Mouse (Mus musculus) cerebellum, adult 9-11 months (tissue): ENCODE measurements around the gene Gm10320.

Experiments
- DNase-seq: peaks from one replicate; pipeline ENCODE4 v3.0.0; 2022

Gene Gm10320

DNA sequence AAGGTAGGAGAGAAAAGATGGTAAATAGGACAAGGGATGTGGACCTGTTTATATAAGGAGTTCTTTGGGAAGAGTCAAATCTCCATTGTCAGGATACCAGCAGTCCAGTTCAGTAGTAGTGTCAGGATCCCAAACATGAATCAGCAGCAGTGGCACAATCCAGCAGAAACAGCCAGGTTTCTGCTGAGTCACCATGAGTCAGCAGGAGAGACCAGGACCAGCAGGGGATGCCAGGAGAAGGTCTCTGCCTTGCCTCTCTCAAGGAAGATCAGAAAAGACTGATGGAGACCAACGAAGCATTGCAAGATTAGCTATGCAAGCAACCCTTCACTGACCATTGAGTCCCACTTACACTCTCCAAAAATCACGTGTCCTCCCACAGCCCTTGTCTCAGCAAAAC, 35.4 kb downstream of the Gm10320 start:
- no peak for DNase-seq

DNA sequence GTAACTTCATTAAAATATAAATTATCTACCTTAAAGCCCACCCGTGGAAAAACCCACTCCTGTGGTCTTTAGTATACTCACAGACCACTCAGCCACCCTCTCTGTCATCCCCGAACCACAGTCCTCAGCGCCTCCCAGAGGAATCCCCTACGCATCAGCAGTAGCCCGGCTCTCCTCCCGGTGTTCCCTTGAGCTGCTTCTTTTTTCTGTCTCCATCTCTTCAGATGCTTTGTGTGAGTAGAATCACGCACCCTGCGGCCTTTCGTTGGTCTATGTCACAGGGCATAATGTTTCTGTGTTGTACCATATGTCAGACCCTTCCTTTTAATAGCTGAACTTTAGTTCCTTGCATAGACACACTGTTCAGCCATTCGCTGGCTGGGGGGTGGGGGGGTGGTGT, 36.2 kb downstream of the Gm10320 start:
- DNase-seq = no peak

DNA sequence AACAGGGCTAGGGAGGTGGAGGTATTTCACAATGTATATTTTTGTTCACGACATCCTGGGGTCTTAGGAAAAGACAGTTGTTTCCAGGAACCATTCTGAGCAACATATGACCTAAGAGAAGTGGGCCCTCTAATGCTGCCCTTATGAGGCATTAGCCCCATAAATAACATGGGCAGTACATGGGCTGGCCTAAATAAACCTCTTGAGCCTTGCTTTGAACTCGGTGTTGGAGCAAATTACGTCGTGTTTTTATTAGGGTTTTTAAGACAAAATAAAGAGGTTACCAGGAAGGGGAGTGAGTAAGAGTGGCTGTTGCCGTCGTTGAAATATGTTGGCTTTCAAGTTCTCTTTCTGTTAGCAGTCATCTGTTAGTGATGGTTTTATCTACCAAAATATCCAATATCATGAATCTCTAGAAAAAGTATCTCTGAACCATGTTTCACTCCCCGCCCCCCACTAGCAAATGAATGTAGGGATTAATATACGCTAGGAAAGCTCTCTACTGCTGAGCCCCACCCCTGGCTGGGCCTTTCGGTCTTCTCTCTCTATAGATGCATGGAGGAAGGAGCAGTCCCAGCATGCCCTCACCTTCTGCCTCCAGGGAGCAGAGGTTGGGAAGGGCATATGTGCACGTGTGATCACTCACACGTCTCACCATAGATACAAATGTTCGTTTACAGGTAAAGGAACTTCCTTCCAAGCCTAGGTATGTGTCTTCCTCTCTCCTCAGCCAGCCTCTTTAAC, 37.4 kb downstream of the Gm10320 start:
- DNase-seq = no peak

DNA sequence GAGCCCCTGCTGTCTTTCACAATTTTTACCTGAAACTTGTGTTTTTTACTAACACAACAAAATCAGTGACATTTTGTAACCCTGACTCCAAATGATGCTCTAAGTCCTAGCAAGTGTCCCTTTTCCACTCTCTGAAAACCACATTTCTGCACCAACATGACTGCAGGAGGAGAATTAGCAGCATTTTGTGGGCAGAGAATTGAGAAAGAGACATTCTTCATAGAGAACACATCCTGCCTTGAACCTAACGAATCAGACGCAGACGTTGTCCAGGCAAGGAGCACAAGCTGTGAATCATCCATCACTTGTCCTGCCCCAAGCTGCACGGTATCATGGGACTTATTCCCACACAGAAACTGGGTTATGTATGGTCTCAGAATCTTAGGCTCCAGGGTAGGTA, 38.7 kb downstream of the Gm10320 start:
- DNase-seq = no peak

DNA sequence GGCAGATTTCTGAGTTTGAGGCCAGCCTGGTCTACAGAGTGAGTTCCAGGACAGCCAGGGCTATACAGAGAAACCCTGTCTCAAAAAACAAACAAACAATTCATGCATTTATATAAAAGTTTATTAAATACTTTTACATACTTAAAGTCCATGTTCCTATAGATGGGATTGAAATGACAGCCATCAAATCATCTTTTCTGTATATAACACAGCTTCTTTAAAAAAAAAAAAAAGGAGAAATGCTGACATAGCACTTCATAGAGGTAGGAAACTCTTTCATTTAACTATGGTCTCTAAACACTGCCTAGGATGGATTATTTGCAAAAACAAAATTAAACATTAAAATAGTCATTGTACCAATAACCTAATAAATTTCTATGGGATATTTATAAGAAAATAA, 43.1 kb downstream of the Gm10320 start:
- no peak for DNase-seq

DNA sequence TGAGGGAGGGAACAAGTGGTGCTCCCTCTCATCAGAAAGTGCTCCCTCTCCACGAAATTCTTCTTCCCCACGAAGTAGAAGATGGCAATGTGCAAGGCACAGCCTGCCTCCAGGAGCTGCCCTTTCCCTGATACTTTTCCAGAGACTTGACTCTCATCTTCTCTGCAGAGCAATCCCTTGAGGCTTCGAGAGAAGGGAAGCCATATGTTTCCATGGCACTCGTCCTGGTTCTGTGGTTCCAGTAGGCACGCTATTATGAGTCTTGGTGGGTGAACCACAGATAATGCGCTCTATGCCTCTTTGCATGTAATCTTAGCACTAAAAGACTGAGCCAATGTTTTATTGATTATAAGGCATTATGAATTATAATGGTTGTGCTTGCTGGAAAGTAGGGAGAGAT, 44.1 kb downstream of the Gm10320 start:
- no peak for DNase-seq

DNA sequence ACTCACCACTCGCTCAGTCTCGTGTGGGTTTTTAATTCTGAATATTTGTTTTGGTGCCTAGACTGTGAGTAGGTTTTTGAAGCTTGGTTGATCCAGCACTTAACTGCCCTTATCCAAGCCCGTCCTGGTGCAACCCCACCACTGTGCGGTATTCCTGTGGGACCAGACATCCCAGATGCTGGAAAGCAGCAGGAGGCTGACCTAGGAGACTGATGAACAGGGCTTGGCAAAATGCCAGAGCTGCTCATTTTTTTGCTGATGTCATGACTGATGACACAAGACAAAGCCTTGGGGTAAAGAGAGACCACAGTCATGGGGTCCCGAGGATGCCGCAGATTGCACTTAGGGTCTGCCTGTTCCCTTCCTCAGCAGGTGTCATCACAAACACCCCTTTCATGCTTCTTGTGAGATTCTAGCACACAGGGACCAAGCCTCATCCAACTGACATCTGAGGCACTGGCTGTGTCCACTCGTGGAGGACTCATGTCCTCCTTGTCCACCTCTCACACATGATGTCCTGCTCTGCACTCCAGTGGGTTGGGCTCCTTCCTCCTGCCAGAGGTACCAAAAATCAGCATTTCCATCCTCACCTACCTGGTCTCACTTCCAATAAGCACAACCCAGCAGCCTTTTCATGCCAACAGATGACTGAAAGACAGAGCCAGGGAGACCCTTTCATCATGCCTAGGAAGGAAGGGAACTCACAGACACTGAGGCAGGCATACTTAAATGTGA, 46.2 kb downstream of the Gm10320 start:
- DNase-seq = no peak

DNA sequence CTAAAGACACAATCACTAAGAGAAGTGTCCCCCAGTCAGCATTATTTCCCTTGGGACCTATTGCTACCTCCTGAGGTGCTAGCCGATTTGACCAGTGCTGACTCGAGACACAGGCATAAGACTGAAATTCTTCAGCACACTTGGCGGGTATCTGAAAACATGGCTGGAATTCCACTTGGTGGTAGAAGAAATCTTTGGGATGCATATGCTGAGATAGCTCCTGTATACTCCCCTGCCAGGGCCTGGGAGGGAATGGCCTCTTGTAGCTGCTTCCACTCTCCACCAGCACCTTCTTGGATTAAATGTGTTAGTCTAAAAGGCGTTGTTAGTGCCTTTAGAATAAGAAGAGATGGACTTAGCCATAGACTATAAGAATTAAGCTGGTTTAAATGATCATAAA, 50.8 kb downstream of the Gm10320 start:
- DNase-seq = no peak

DNA sequence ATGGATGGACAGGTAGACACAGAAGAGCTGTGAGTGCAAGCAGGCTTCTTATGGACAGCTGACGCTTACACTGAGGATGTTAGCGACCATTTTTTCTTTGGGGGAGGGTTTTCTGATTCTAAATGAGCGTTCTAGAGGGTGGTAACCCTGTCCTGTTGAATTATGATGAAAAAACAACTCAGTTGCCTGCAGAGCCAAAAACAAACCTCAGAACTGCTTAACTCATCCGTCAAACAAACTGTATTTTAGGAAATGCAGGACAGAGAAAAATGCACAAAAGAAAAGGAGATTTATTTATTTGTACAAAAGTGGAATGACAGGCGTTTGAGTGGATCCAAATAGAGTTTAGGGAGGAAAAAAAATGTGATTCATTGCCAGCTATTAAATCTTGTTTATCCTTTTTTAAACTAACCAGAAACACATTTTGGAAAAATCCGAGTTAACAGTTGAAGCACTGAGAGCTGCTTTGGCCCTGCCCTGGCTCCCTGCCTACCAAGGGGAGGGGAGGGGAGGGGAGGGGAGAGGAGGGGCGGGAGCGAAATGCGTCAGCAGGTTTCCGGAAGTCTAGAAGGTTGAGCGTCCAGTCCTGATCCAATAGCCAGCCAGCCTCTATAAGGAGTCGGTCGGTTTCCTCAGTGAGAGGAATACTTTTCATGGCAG, 51.4 kb downstream of the Gm10320 start:
- DNase-seq = no peak
